Mouse (Mus musculus): ENCODE results near the gene Capn8. TPM values are rescaled to one million over a fixed set of nuclear protein-coding genes. Genes with fewer than 3 reads are reported as not detected.
"Not testable (repeated sequence)": the region's sequence is repeated elsewhere in the genome, so short reads cannot be mapped to it uniquely, and the experiment has no call there.

Gene Capn8
- polyA plus RNA-seq, 1 experiment from 2014 or later: 10.1 TPM

DNA sequence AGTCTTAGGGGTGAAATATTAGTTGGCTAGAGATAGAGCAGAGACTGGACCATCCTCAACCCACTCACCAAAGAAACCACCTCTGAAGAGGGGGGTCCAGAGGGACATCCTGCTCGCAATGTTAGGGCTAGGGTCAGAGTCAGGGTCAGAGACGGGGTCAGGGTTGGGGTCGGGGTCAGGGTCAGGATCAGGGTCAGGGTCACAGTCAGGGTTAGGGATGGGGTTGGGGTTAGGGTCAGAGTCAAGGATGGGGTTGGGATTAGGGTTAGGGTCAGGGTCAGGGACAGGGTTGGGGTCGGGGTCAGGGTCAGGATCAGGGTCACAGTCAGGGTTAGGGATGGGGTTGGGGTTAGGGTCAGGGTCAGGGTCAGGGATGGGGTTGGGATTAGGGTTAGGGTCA is 64.4 kb downstream of the Capn8 start:
- H3K9ac ChIP-seq (ENCODE audit: low read length): no peak overlapping the region
- H3K27ac ChIP-seq (replicated peaks): no peak overlapping the region
- 92% methylated on average over 4 of the region's 4 CpGs for WGBS
- DNase-seq (ENCODE audit: low spot score) (no peak), ATAC-seq (ENCODE audit: low FRiP score, low TSS enrichment) (0 out of 2 replicates have a peak, but pooled peaks have one; percentile 8)
- TF ChIP-seq CTCF (IDR thresholded peaks at IDR 0.05; ENCODE audit: low read depth) (no peak), EP300 (optimal IDR thresholded peaks at IDR 0.05) (no peak)
- H3K9me3 ChIP-seq (ENCODE audit: control insufficient read depth, low read length): no peaks in the 10 kb centered on the region
- H3K27me3 ChIP-seq (ENCODE audit: control insufficient read depth, insufficient read depth, low read length): no peaks in the 10 kb centered on the region
- no peaks in the 10 kb centered on the region for H3K4me1 ChIP-seq (replicated peaks; ENCODE audit: control insufficient read depth, insufficient read depth)
- no peak overlapping the region for H3K4me3 ChIP-seq (ENCODE audit: low read depth, low read length)
- H3K36me3 ChIP-seq (ENCODE audit: control insufficient read depth, insufficient read depth, low read length): no peaks in the 10 kb centered on the region
- no peak overlapping the region for H3K4me2 ChIP-seq (replicated peaks; ENCODE audit: low read depth)

GRCm38 (mm10) chr1:182633712-182634294 is 69.0 kb downstream of the Capn8 start:
- H3K4me2 ChIP-seq (replicated peaks; ENCODE audit: low read depth): no peak overlapping the region
- DNase-seq (ENCODE audit: low spot score) (no peak), ATAC-seq (ENCODE audit: low FRiP score, low TSS enrichment) (no peak)
- WGBS: 64% methylated on average over 12 of the region's 12 CpGs
- H3K27me3 ChIP-seq (ENCODE audit: control insufficient read depth, insufficient read depth, low read length): no peaks in the 10 kb centered on the region
- no peaks in the 10 kb centered on the region for H3K4me1 ChIP-seq (replicated peaks; ENCODE audit: control insufficient read depth, insufficient read depth)
- no peaks in the 10 kb centered on the region for H3K36me3 ChIP-seq (ENCODE audit: control insufficient read depth, insufficient read depth, low read length)
- no peaks in the 10 kb centered on the region for H3K9me3 ChIP-seq (ENCODE audit: control insufficient read depth, low read length)
- H3K4me3 ChIP-seq (ENCODE audit: low read depth, low read length): no peak overlapping the region
- H3K9ac ChIP-seq (ENCODE audit: low read length): no peak overlapping the region
- no peak overlapping the region for H3K27ac ChIP-seq (replicated peaks)
- TF ChIP-seq CTCF (IDR thresholded peaks at IDR 0.05; ENCODE audit: low read depth) (no peak), EP300 (optimal IDR thresholded peaks at IDR 0.05) (no peak)

DNA sequence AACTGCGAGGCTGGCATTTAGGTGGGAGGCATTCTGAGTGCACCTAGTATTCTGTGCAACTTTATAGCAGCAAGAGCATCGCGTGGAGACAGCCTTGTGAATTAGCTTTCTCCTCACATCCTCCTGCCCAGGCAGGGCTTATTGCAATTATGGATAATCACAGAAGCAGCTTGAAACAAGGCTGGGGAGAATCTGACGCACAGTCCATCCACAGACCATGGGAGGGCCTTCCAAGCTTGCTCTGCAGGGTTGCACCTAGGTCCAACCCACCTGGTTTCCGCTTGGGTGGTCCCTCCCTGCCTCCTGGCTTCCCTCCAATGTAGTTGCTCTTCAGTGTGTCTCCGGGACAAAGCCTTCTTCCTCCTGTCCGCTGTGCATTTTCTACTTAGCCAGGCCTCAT is 74.2 kb downstream of the Capn8 start:
- no peaks in the 10 kb centered on the region for H3K9me3 ChIP-seq (ENCODE audit: control insufficient read depth, low read length)
- DNase-seq (ENCODE audit: low spot score): no peak
- no peaks in the 10 kb centered on the region for H3K36me3 ChIP-seq (ENCODE audit: control insufficient read depth, insufficient read depth, low read length)
- H3K9ac ChIP-seq (ENCODE audit: low read length): no peak overlapping the region
- TF ChIP-seq EP300 (optimal IDR thresholded peaks at IDR 0.05) (no peak), CTCF (IDR thresholded peaks at IDR 0.05; ENCODE audit: low read depth) (no peak)
- H3K27ac ChIP-seq (replicated peaks): no peak overlapping the region
- no peak overlapping the region for H3K4me2 ChIP-seq (replicated peaks; ENCODE audit: low read depth)
- no peak overlapping the region for H3K4me3 ChIP-seq (ENCODE audit: low read depth, low read length)
- no peaks in the 10 kb centered on the region; the same call in 1 of the 2 replicates for H3K4me1 ChIP-seq (replicated peaks; ENCODE audit: control insufficient read depth, insufficient read depth)
- no peaks in the 10 kb centered on the region for H3K27me3 ChIP-seq (ENCODE audit: control insufficient read depth, insufficient read depth, low read length)
- WGBS: 50% methylated on average over 7 of the region's 7 CpGs
- ATAC-seq (ENCODE audit: low FRiP score, low TSS enrichment): 0 out of 2 replicates have a peak, but pooled peaks have one; percentile 7

DNA sequence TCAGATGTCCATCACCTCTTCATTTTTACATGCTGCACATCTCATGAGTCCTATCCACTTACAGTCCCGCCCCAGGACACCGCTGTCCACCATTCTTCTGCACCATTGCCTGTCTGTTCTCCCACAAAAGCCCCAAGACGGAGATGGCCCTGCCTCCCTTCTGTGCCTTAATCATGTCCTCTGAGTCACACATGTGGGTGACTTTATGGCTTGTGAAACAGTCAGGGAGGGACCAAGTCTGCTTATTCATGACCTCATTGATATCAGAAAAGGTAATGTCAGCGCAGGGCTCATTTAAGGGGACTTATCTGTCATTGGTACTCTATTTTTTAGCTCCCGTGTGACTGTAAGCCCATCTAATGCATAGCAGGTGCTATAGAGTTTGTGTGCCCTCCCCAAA is 74.6 kb downstream of the Capn8 start:
- peak; percentile 54; the same call in 1 of the 2 replicates for ATAC-seq (ENCODE audit: low FRiP score, low TSS enrichment)
- H3K4me2 ChIP-seq (replicated peaks; ENCODE audit: low read depth): no peak overlapping the region
- no peak overlapping the region for H3K9ac ChIP-seq (ENCODE audit: low read length)
- H3K36me3 ChIP-seq (ENCODE audit: control insufficient read depth, insufficient read depth, low read length): no peaks in the 10 kb centered on the region
- no peak overlapping the region for H3K27ac ChIP-seq (replicated peaks)
- H3K4me3 ChIP-seq (ENCODE audit: low read depth, low read length): no peak overlapping the region
- no peaks in the 10 kb centered on the region for H3K27me3 ChIP-seq (ENCODE audit: control insufficient read depth, insufficient read depth, low read length)
- WGBS: 84% methylated on average over 5 of the region's 5 CpGs
- no peaks in the 10 kb centered on the region; the same call in 1 of the 2 replicates for H3K4me1 ChIP-seq (replicated peaks; ENCODE audit: control insufficient read depth, insufficient read depth)
- DNase-seq (ENCODE audit: low spot score): no peak
- H3K9me3 ChIP-seq (ENCODE audit: control insufficient read depth, low read length): no peaks in the 10 kb centered on the region
- no peak for TF ChIP-seq EP300 (optimal IDR thresholded peaks at IDR 0.05)
- no peak for TF ChIP-seq CTCF (IDR thresholded peaks at IDR 0.05; ENCODE audit: low read depth)

DNA sequence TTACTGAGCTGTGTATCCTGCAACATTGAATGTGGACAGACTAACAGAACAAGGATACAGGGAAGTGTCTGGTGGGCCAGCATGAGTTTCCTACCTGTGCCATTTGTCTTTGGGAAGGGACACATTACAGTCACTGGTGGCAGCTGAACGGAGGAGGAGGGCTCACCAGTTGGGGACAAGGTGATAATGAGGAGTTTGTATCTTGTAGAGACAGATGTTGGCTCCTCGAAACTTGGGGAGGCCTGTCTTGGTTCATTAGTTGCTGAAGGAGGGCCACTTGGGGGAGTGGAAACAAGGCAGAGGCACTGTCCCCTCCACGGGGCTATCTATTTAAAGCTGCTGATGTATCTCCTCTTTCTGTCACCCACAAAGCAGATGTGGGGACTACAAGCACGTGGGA is 75.3 kb downstream of the Capn8 start:
- ATAC-seq (ENCODE audit: low FRiP score, low TSS enrichment) (no peak), DNase-seq (ENCODE audit: low spot score) (no peak)
- Histone ChIP-seq H3K4me3 (ENCODE audit: low read depth, low read length) (no peak overlapping the region), H3K27ac (replicated peaks) (no peak overlapping the region), H3K36me3 (ENCODE audit: control insufficient read depth, insufficient read depth, low read length) (no peaks in the 10 kb centered on the region), H3K9ac (ENCODE audit: low read length) (no peak overlapping the region), H3K27me3 (ENCODE audit: control insufficient read depth, insufficient read depth, low read length) (no peaks in the 10 kb centered on the region), H3K4me1 (replicated peaks; ENCODE audit: control insufficient read depth, insufficient read depth) (no peaks in the 10 kb centered on the region; the same call in 1 of the 2 replicates), H3K9me3 (ENCODE audit: control insufficient read depth, low read length) (no peaks in the 10 kb centered on the region), H3K4me2 (replicated peaks; ENCODE audit: low read depth) (no peak overlapping the region)
- 70% methylated on average over 4 of the region's 4 CpGs for WGBS
- TF ChIP-seq EP300 (optimal IDR thresholded peaks at IDR 0.05) (no peak), CTCF (IDR thresholded peaks at IDR 0.05; ENCODE audit: low read depth) (no peak)

DNA sequence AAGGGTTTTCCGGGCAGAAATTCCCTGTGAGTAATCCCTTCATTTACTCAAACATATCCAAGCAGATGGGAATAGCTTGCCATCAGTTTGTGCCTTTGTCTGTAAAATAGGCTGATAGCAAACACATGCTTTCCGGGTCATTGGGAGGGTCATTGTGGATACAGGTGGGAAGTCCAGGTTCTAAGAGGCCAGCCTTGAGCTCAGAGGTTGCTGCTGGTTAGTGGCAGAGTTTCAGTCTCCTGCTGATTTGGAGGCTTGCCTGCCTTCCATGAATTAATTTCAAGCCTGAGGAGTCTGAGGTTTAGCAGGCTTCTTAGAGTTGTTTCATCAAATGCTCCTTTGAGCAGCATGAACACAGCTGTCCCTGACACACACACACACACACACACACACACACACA is 78.0 kb downstream of the Capn8 start:
- H3K27ac ChIP-seq (replicated peaks): no peak overlapping the region
- TF ChIP-seq EP300 (optimal IDR thresholded peaks at IDR 0.05) (no peak), CTCF (IDR thresholded peaks at IDR 0.05; ENCODE audit: low read depth) (no peak)
- no peaks in the 10 kb centered on the region for H3K36me3 ChIP-seq (ENCODE audit: control insufficient read depth, insufficient read depth, low read length)
- WGBS: 45% methylated on average over 2 of the region's 2 CpGs
- H3K4me1 ChIP-seq (replicated peaks; ENCODE audit: control insufficient read depth, insufficient read depth): no peaks in the 10 kb centered on the region; the same call in 1 of the 2 replicates
- no peak overlapping the region for H3K4me2 ChIP-seq (replicated peaks; ENCODE audit: low read depth)
- H3K27me3 ChIP-seq (ENCODE audit: control insufficient read depth, insufficient read depth, low read length): no peaks in the 10 kb centered on the region
- DNase-seq (ENCODE audit: low spot score) (no peak), ATAC-seq (ENCODE audit: low FRiP score, low TSS enrichment) (no peak)
- H3K9me3 ChIP-seq (ENCODE audit: control insufficient read depth, low read length): no peaks in the 10 kb centered on the region
- H3K9ac ChIP-seq (ENCODE audit: low read length): no peak overlapping the region
- no peak overlapping the region for H3K4me3 ChIP-seq (ENCODE audit: low read depth, low read length)

DNA sequence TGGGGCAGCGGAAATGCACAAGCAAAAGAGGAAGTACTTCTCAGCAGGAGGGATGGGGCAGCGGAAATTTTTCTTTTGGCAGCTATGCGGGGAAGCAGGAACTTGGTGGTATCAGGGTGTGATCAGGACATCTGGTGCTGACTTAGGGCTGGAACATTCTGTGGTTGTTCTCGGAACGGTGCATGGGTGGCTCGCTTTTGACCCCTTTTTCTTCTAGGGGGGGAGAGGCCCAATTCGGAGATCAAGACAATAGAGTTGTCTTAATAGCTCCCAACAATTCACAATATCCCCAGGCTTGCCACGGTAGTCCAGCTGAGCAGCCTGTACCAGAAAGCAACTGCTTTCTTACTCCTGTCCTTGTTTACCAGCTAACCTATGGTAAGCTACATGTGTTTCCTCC is 79.6 kb downstream of the Capn8 start:
- not testable (repeated sequence) for H3K9ac ChIP-seq (ENCODE audit: low read length); H3K36me3 ChIP-seq (ENCODE audit: control insufficient read depth, insufficient read depth, low read length); H3K4me3 ChIP-seq (ENCODE audit: low read depth, low read length); H3K4me1 ChIP-seq (replicated peaks; ENCODE audit: control insufficient read depth, insufficient read depth); DNase-seq (ENCODE audit: low spot score); H3K9me3 ChIP-seq (ENCODE audit: control insufficient read depth, low read length); H3K27me3 ChIP-seq (ENCODE audit: control insufficient read depth, insufficient read depth, low read length); H3K27ac ChIP-seq (replicated peaks); H3K4me2 ChIP-seq (replicated peaks; ENCODE audit: low read depth); ATAC-seq (ENCODE audit: low FRiP score, low TSS enrichment)
- 92% methylated on average over 8 of the region's 8 CpGs for WGBS

Data from stomach, postnatal 0 days (tissue).